Mouse (Mus musculus) G1E (cell line): ENCODE results near the gene Cacng2. TPM values are rescaled to one million over a fixed set of nuclear protein-coding genes. Genes with fewer than 3 reads are reported as not detected.

Experiments
- ATAC-seq: 2 replicates; pipeline ENCODE4 v1.8.0; 2016; ENCODE audit warnings: mild to moderate bottlenecking; ENCODE audit not compliant: insufficient number of reproducible peaks, poor library complexity, low FRiP score, severe bottlenecking; ENCODE audit errors: extremely low read depth
- DNase-seq: peaks from one replicate; pipeline ENCODE4 v3.0.0; 2012; ENCODE audit warnings: low spot score
- H3K27me3 ChIP-seq: 2 replicates; pipeline ENCODE4 v1.6.1; 2012; ENCODE audit warnings: mild to moderate bottlenecking, low read length, inconsistent platforms; ENCODE audit not compliant: insufficient read depth
- H3K36me3 ChIP-seq: replicated peaks from 2 replicates; pipeline ENCODE3; 2012; ENCODE audit warnings: mild to moderate bottlenecking, inconsistent platforms
- H3K4me1 ChIP-seq: 2 replicates; pipeline ENCODE4 v1.6.1; 2012; ENCODE audit warnings: low read depth, low read length, inconsistent platforms, mixed read lengths; ENCODE audit not compliant: insufficient read depth
- H3K4me3 ChIP-seq: 2 replicates; pipeline ENCODE4 v1.5.1; 2012; ENCODE audit warnings: low read depth, mild to moderate bottlenecking, inconsistent platforms, low read length, moderate library complexity, mixed read lengths
- H3K9me3 ChIP-seq: replicated peaks from 2 replicates; pipeline ENCODE4 v1.6.1; 2012; ENCODE audit warnings: inconsistent platforms
- CTCF ChIP-seq: IDR thresholded peaks from 2 replicates; pipeline ENCODE4 v1.5.1; 2012; ENCODE audit warnings: low read depth, low read length, inconsistent platforms, mixed read lengths
- GATA1 ChIP-seq: IDR thresholded peaks from 2 replicates; pipeline ENCODE4 v1.6.1; 2012; ENCODE audit warnings: borderline replicate concordance, low read length, inconsistent platforms, mixed read lengths
- GATA2 ChIP-seq: IDR thresholded peaks from 2 replicates; pipeline ENCODE4 v1.6.1; 2012; ENCODE audit warnings: low read depth, low read length, inconsistent platforms, borderline replicate concordance
- POLR2AphosphoS5 ChIP-seq: IDR thresholded peaks from 2 replicates; pipeline ENCODE4 v1.6.1; 2012; ENCODE audit warnings: low read depth, low read length, inconsistent platforms; ENCODE audit not compliant: insufficient replicate concordance
- TAL1 ChIP-seq: conservative IDR thresholded peaks from 2 replicates; pipeline ENCODE4 v1.6.1; 2012; ENCODE audit warnings: low read depth, low read length, inconsistent platforms, mixed read lengths
- polyA plus RNA-seq: library from polyadenylated mRNA; stranded (reverse); fragments of >175 nt; gene quantifications from 2 replicates; pipeline ENCODE4 v1.2.3, GENCODE M21; 2012
- total RNA-seq, 2 experiments: library from RNA; stranded (forward) in 1 of 2; stranded (reverse) in 1 of 2; fragments of 200-1000 nt in 1 of 2; fragments of >200 nt in 1 of 2; fragmentation: Nextera tagmentation in 1 of 2; gene quantifications; 2 replicates each; pipeline ENCODE4 v1.2.3; 2014 to 2017

Gene Cacng2
- total and polyA plus RNA-seq, 3 experiments = 0.05 TPM; not detected in 2

GRCm38 (mm10) chr15:78044826-78045225 lies 75.0 kb downstream of the Cacng2 start:
- Histone ChIP-seq H3K36me3 (no peaks in the 10 kb centered on the region), H3K27me3 (peaks cover 6% of the 10 kb centered on the region; the same call in 1 of the 2 replicates), H3K9me3 (no peaks in the 10 kb centered on the region), H3K4me1 (no peaks in the 10 kb centered on the region; the same call in 1 of the 2 replicates), H3K4me3 (no peak overlapping the region)
- DNase-seq = no peak
- no peak for ATAC-seq
- TF ChIP-seq GATA1 (no peak), POLR2AphosphoS5 (no peak), TAL1 (no peak), CTCF (no peak), GATA2 (no peak)

- H3K27me3 ChIP-seq = peaks cover 6% of the 10 kb centered on the region; the same call in 1 of the 2 replicates
- no peak overlapping the region for H3K4me3 ChIP-seq
- DNase-seq (no peak), ATAC-seq (no peak)
- no peaks in the 10 kb centered on the region for H3K36me3 ChIP-seq
- no peak for TF ChIP-seq CTCF
- TF ChIP-seq GATA2 = no peak
- no peak for TF ChIP-seq POLR2AphosphoS5
- TF ChIP-seq TAL1 = no peak
- H3K9me3 ChIP-seq = no peaks in the 10 kb centered on the region
- no peaks in the 10 kb centered on the region; the same call in 1 of the 2 replicates for H3K4me1 ChIP-seq
These were observed 77.1 kb downstream of the Cacng2 start for GRCm38 (mm10) chr15:78042706-78043105.

GRCm38 (mm10) chr15:78037626-78038025 lies 82.2 kb downstream of the Cacng2 start:
- no peak for TF ChIP-seq CTCF
- TF ChIP-seq TAL1 = no peak
- Histone ChIP-seq H3K4me1 (no peaks in the 10 kb centered on the region), H3K9me3 (no peaks in the 10 kb centered on the region), H3K4me3 (no peak overlapping the region), H3K36me3 (no peaks in the 10 kb centered on the region), H3K27me3 (peaks cover 3% of the 10 kb centered on the region; the same call in 1 of the 2 replicates)
- ATAC-seq (no peak), DNase-seq (no peak)

GRCm38 (mm10) chr15:78036586-78036985 lies 83.2 kb downstream of the Cacng2 start:
- TF ChIP-seq CTCF = no peak
- TF ChIP-seq POLR2AphosphoS5 = no peak
- no peak overlapping the region for H3K4me3 ChIP-seq
- H3K4me1 ChIP-seq = no peaks in the 10 kb centered on the region
- no peak for ATAC-seq
- H3K36me3 ChIP-seq = no peaks in the 10 kb centered on the region
- H3K27me3 ChIP-seq = peaks cover 2% of the 10 kb centered on the region; the same call in 1 of the 2 replicates
- no peak for DNase-seq
- H3K9me3 ChIP-seq = no peaks in the 10 kb centered on the region

GRCm38 (mm10) chr15:78029938-78030337 lies 89.9 kb downstream of the Cacng2 start:
- Histone ChIP-seq H3K9me3 (no peaks in the 10 kb centered on the region), H3K4me1 (no peaks in the 10 kb centered on the region), H3K36me3 (no peaks in the 10 kb centered on the region), H3K27me3 (peaks cover 12% of the 10 kb centered on the region), H3K4me3 (no peak overlapping the region)
- ATAC-seq = no peak
- DNase-seq = no peak
- TF ChIP-seq TAL1 = no peak
- TF ChIP-seq POLR2AphosphoS5 = no peak
- no peak for TF ChIP-seq GATA1
- TF ChIP-seq CTCF = no peak
- no peak for TF ChIP-seq GATA2

- Histone ChIP-seq H3K4me3 (no peak overlapping the region), H3K27me3 (peaks cover 23% of the 10 kb centered on the region), H3K4me1 (no peaks in the 10 kb centered on the region), H3K36me3 (no peaks in the 10 kb centered on the region), H3K9me3 (no peaks in the 10 kb centered on the region)
- DNase-seq = no peak
- no peak for ATAC-seq
- TF ChIP-seq TAL1 (no peak), GATA1 (no peak), GATA2 (no peak), POLR2AphosphoS5 (no peak), CTCF (no peak)
These were observed 93.3 kb downstream of the Cacng2 start for GRCm38 (mm10) chr15:78026521-78026920.

GRCm38 (mm10) chr15:78024211-78024610 lies 95.6 kb downstream of the Cacng2 start:
- Histone ChIP-seq H3K4me1 (no peaks in the 10 kb centered on the region), H3K9me3 (no peaks in the 10 kb centered on the region), H3K36me3 (no peaks in the 10 kb centered on the region), H3K27me3 (peaks cover 19% of the 10 kb centered on the region), H3K4me3 (no peak overlapping the region)
- ATAC-seq = no peak
- TF ChIP-seq CTCF (no peak), GATA2 (no peak), TAL1 (no peak), GATA1 (no peak), POLR2AphosphoS5 (no peak)
- DNase-seq = no peak
